Mouse (Mus musculus): ENCODE measurements around the gene Tmem131. TPM values are rescaled to one million over a fixed set of nuclear protein-coding genes. Genes with fewer than 3 reads are reported as not detected.

Tmem131 gene
- total and polyA plus RNA-seq, 2 experiments from 2014 or later = 3.9 to 10.1 TPM

GRCm38 (mm10) chr1:36840959-36841358, 102.5 kb downstream of the Tmem131 start:
- 88% methylated on average over 2 of the region's 2 CpGs for WGBS
- Histone ChIP-seq H3K36me3 (replicated peaks; ENCODE audit: control insufficient read depth, insufficient read depth, low read length) (peaks cover 30% of the 10 kb centered on the region), H3K4me2 (ENCODE audit: low read depth, low read length) (no peak overlapping the region), H3K27me3 (ENCODE audit: control insufficient read depth, insufficient read depth, low read length) (no peaks in the 10 kb centered on the region), H3K4me1 (ENCODE audit: control insufficient read depth, insufficient read depth) (no peaks in the 10 kb centered on the region), H3K27ac (ENCODE audit: low read depth) (no peak overlapping the region), H3K4me3 (ENCODE audit: low read depth, low read length) (no peak overlapping the region), H3K9me3 (replicated peaks; ENCODE audit: control insufficient read depth, low read length) (no peaks in the 10 kb centered on the region), H3K9ac (replicated peaks; ENCODE audit: low read depth, low read length) (no peak overlapping the region)
- ATAC-seq (ENCODE audit: insufficient read depth, low read depth) (no peak), DNase-seq (ENCODE audit: low spot score) (no peak)
- TF ChIP-seq CTCF (IDR thresholded peaks at IDR 0.05; ENCODE audit: low read depth) = no peak
- no peak for TF ChIP-seq EP300 (IDR thresholded peaks at IDR 0.05; ENCODE audit: low read depth)

GRCm38 (mm10) chr1:36839858-36840257, 103.6 kb downstream of the Tmem131 start:
- 70% methylated on average over 3 of the region's 3 CpGs for WGBS
- TF ChIP-seq CTCF (IDR thresholded peaks at IDR 0.05; ENCODE audit: low read depth) = no peak
- no peak for TF ChIP-seq EP300 (IDR thresholded peaks at IDR 0.05; ENCODE audit: low read depth)
- Histone ChIP-seq H3K4me3 (ENCODE audit: low read depth, low read length) (no peak overlapping the region), H3K4me2 (ENCODE audit: low read depth, low read length) (no peak overlapping the region), H3K9me3 (replicated peaks; ENCODE audit: control insufficient read depth, low read length) (no peaks in the 10 kb centered on the region), H3K27me3 (ENCODE audit: control insufficient read depth, insufficient read depth, low read length) (no peaks in the 10 kb centered on the region), H3K27ac (ENCODE audit: low read depth) (no peak overlapping the region), H3K9ac (replicated peaks; ENCODE audit: low read depth, low read length) (no peak overlapping the region), H3K36me3 (replicated peaks; ENCODE audit: control insufficient read depth, insufficient read depth, low read length) (peaks cover 39% of the 10 kb centered on the region), H3K4me1 (ENCODE audit: control insufficient read depth, insufficient read depth) (no peaks in the 10 kb centered on the region)
- DNase-seq (ENCODE audit: low spot score) (no peak), ATAC-seq (ENCODE audit: insufficient read depth, low read depth) (no peak)

GRCm38 (mm10) chr1:36836274-36836954, 107.1 kb downstream of the Tmem131 start:
- H3K27ac ChIP-seq (ENCODE audit: low read depth) = no peak overlapping the region
- no peak overlapping the region for H3K4me2 ChIP-seq (ENCODE audit: low read depth, low read length)
- no peak overlapping the region for H3K9ac ChIP-seq (replicated peaks; ENCODE audit: low read depth, low read length)
- H3K4me1 ChIP-seq (ENCODE audit: control insufficient read depth, insufficient read depth) = no peaks in the 10 kb centered on the region
- H3K4me3 ChIP-seq (ENCODE audit: low read depth, low read length) = no peak overlapping the region
- TF ChIP-seq EP300 (IDR thresholded peaks at IDR 0.05; ENCODE audit: low read depth) (no peak), CTCF (IDR thresholded peaks at IDR 0.05; ENCODE audit: low read depth) (no peak)
- no peaks in the 10 kb centered on the region for H3K9me3 ChIP-seq (replicated peaks; ENCODE audit: control insufficient read depth, low read length)
- H3K36me3 ChIP-seq (replicated peaks; ENCODE audit: control insufficient read depth, insufficient read depth, low read length) = peaks cover 61% of the 10 kb centered on the region
- ATAC-seq (ENCODE audit: insufficient read depth, low read depth) (no peak), DNase-seq (ENCODE audit: low spot score) (no peak)
- WGBS = 80% methylated on average over 12 of the region's 12 CpGs
- no peaks in the 10 kb centered on the region for H3K27me3 ChIP-seq (ENCODE audit: control insufficient read depth, insufficient read depth, low read length)

GRCm38 (mm10) chr1:36835593-36835992, 107.9 kb downstream of the Tmem131 start:
- Histone ChIP-seq H3K27me3 (ENCODE audit: control insufficient read depth, insufficient read depth, low read length) (no peaks in the 10 kb centered on the region), H3K4me3 (ENCODE audit: low read depth, low read length) (no peak overlapping the region), H3K4me2 (ENCODE audit: low read depth, low read length) (no peak overlapping the region), H3K4me1 (ENCODE audit: control insufficient read depth, insufficient read depth) (no peaks in the 10 kb centered on the region), H3K9me3 (replicated peaks; ENCODE audit: control insufficient read depth, low read length) (no peaks in the 10 kb centered on the region), H3K9ac (replicated peaks; ENCODE audit: low read depth, low read length) (no peak overlapping the region), H3K36me3 (replicated peaks; ENCODE audit: control insufficient read depth, insufficient read depth, low read length) (peaks cover 61% of the 10 kb centered on the region), H3K27ac (ENCODE audit: low read depth) (no peak overlapping the region)
- no peak for ATAC-seq (ENCODE audit: insufficient read depth, low read depth)
- TF ChIP-seq CTCF (IDR thresholded peaks at IDR 0.05; ENCODE audit: low read depth) (no peak), EP300 (IDR thresholded peaks at IDR 0.05; ENCODE audit: low read depth) (no peak)
- DNase-seq (ENCODE audit: low spot score) = no peak
- WGBS = 93% methylated on average over 3 of the region's 3 CpGs

GRCm38 (mm10) chr1:36834090-36834489, 109.4 kb downstream of the Tmem131 start:
- ATAC-seq (ENCODE audit: insufficient read depth, low read depth) = no peak

More at GRCm38 (mm10) chr1:36834090-36834489, 109.4 kb downstream of the Tmem131 start:
- Histone ChIP-seq H3K4me1 (ENCODE audit: control insufficient read depth, insufficient read depth) (no peaks in the 10 kb centered on the region), H3K9me3 (replicated peaks; ENCODE audit: control insufficient read depth, low read length) (no peaks in the 10 kb centered on the region), H3K27me3 (ENCODE audit: control insufficient read depth, insufficient read depth, low read length) (no peaks in the 10 kb centered on the region), H3K4me3 (ENCODE audit: low read depth, low read length) (no peak overlapping the region), H3K27ac (ENCODE audit: low read depth) (no peak overlapping the region), H3K9ac (replicated peaks; ENCODE audit: low read depth, low read length) (no peak overlapping the region), H3K36me3 (replicated peaks; ENCODE audit: control insufficient read depth, insufficient read depth, low read length) (peaks cover 57% of the 10 kb centered on the region), H3K4me2 (ENCODE audit: low read depth, low read length) (no peak overlapping the region)
- TF ChIP-seq EP300 (IDR thresholded peaks at IDR 0.05; ENCODE audit: low read depth) = no peak
- no peak for TF ChIP-seq CTCF (IDR thresholded peaks at IDR 0.05; ENCODE audit: low read depth)
- WGBS = 95% methylated on average over 7 of the region's 7 CpGs
- no peak for DNase-seq (ENCODE audit: low spot score)
